Mouse (Mus musculus): Measurements from ENCODE around the gene Ears2.
A peak's percentile ranks its signal among the peaks of the same experiment; 100 is the strongest.

The Ears2 gene

DNA sequence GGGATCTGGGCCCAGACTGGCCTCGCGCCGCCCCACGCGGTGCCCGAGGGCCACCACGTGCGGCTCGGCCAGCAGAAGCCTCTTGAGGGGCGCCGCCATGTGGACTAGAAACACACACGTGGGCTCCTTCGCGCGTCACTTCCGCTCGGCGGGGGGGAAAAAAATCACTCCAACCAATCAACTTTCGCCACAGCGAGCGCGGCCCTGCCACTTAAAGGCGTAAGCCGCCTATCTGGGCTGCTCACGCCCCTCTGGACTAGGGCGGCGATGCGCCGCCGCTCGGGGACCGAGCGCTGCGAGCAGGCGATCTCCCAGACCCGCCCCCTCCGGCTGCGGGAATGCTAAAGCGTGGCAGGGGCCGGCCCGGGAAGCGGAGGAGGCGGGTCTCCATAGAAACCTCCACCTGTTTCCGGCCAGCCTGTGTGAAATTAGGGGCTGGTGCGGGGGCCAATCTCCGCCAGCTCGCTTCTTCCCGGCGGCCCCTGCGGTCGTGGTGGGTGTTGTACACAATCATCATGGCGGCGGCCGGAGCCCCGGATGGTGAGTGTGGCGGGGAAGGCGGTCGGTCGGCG is at the start of gene Ears2, which contains the start of gene Ubfd1:
Gene Ears2, minus strand, starts transcription at position 319 of the 572 bp plus-strand sequence.
Gene Ubfd1, plus strand, starts transcription at position 231 of the 572 bp plus-strand sequence.
- peak; percentile 98 for DNase-seq (ENCODE audit: low spot score)

DNA sequence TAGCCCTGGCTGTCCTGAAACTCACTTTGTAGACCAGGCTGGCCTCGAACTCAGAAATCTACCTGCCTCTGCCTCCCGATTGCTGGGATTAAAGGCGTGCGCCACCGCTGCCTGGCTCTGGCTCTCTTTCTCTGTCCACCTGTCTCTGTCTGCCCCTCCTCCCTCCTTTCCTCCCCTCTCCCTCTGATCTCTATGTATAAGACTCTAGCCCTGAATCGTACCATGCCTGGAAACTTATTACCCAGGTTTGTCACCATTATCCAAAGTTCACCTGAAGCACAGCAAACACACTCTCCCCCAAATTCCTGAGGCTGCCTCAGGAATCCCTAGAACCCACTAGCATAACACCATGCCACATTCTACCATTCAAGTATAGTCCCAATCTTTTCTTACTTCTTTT is 41.1 kb upstream of the Ears2 start:
- DNase-seq (ENCODE audit: low spot score) = no peak

DNA sequence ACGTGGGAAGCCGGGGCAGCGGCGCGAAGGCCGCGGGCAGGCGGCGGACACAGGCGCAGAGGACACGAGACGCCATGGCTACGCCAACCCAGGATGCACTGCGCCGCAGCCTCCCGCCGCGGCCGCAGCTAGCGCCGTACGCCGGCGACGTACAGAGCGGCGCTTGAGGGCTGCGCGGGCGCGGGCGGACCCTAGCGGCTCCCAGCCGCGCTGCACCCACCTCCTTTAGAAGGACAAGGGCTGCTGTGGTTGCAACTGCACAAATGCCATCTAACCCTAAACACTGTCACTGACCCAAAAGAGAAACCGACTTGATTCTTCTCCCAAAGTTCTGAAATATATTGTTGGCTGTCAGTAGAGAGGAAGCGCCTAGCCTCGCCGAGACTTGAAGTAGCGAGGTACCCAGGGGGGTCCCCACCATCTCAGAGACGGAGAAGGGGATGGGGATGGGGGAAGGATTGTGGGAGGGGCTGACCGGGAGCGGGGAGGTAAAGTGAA is 34.7 kb upstream of the Ears2 start, which contains the start of gene Ndufab1:
Gene Ndufab1, minus strand, starts transcription at position 140 of the 498 bp plus-strand sequence.
- peak; percentile 95 for DNase-seq (ENCODE audit: low spot score)

DNA sequence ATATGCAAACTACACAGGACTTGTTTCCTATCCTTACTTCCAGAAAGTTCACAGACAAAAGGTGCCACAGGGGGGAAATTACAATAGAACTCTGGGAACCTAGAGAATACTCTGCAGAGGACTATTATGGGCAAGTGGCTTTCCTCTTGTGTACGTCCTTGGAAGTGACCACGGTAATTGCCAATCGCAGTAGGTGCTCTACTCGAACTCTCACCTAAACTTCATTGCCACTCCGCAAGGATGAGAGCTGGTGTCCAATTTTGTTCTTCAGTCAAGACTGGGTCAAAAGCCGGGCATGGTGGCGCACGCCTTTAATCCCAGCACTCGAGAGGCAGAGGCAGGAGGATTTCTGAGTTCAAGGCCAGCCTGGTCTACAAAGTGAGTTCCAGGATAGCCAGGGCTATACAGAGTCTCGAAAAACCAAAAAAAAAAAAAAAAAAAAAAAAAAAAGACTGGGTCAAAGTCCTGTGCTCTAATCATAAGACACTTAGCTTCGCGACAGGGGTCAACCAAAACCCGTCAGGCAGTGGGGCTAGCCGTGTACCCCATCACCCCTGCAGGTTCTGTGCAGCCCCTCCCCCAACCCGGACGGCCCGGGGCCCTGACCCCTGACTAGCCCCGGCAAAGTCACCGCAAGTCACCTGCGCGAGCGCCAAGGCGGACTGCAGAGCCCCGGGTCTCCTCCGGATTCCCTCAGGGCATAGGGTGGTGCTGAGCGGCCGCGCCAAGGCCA is 34.1 kb upstream of the Ears2 start:
- DNase-seq (ENCODE audit: low spot score) = peak; percentile 43

- DNase-seq (ENCODE audit: low spot score) = peak; percentile 68
Observed at GRCm38 (mm10) chr7:122099222-122099621, 32.2 kb upstream of the Ears2 start.

DNA sequence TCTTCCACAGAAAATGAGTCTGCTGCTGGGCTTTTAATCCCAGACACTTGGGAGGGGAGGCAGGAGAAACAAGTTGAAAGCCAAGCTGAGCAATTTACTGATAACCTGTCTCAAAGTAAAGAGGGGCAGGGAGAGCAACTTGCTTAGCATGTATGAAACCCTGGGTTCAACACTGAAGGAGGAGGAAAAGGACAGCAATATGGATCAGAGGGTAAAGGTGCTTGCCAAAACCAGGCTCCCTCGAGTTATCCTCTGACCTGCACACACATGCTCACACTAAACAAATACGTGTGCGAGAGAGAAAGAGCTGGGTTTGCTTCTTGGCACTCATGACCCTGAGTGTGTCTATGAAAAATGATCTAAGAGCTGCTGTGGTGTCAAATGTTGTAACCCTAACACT is 30.9 kb upstream of the Ears2 start:
- no peak for DNase-seq (ENCODE audit: low spot score)

DNA sequence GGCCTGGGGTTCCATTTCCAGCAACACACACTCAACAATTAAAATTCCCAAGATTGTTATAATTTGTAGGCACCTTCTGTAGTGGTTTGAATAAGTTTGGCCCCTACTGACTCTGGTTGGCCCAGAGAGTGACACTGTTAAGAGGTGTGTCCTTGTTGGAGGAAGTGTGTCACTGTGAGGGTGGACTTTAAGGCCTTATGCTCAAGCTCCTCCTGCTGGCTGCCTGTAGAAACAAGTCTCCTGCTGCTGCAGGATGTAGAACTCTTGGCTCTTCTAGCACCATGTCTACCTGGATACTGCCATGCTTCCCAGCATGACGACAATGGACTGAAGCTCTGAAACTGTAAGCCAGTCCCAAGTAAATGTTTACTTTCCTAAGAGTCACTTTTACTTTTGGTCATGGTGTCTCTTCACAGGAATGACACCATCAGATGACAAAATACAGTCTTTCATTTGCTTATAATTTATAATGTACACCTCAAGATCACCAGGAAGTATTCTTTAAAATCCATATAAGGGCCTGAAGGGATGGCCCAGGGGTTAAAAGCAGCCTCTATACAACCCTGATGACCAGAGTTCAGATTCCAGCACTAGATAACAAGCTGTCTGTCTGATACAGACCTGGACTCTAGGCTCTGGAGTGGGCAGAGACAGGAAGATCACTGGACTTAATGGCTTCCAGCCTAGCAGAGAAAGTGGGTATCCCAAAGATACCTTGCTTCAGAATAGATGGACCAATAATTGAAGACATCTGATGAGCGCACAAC is 27.7 kb upstream of the Ears2 start:
- DNase-seq (ENCODE audit: low spot score) = no peak

DNA sequence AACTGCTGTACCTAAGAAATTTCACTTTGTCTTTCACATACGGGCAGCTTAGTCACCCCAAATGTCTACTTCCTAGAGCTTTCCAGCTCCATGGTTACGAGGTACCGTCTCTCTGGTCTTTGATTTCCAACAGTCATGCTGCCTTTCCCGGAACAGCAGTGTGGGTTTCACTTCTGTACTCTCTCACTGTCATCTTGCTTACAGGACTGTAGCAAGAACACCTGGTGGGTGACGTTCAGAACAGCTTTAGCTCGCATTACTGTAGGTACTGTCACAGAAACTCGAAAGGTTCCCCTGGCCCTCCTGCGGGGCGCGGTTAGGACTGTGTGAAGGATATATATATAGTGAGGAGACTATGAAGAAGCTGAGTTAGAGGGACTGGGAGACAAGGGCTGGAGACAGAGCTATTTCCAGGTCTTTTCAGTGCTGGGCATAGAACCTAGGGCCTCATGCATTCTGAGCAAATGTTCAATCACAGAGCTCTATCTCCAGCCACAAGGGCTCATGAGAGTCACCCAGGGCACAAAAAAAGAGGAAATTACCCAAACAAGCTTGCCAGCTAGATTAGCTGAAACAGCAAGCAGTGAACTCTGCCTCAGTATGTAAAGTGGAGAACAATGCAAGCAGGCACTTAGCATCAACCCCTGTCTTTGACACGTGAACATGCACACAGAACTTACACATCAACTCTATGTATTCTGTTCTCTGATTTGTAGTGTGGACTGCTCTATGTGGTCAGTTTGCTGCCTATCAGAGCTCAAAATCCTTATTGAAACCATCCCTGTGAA is 20.3 kb upstream of the Ears2 start:
- no peak for DNase-seq (ENCODE audit: low spot score)

DNA sequence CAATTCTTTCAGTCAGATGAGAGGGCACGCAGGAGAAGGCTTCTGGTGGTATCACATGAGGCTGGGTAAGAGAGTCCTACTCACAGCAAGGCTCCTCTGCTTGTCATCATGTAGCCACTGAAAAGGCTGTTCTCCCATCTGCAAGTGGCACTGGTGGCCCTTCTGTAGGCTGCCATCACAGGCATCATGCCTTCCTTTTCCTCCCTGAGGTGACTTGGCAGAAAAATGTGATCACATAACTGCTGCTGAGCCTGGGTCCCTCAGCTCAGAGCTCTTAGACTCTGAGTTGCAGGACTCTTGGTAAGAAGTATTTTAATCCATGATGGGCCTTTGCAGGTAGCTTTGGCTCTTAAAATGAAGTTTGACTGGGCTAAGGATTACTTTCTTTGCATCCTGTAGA is 14.0 kb upstream of the Ears2 start:
- DNase-seq (ENCODE audit: low spot score) = no peak

- DNase-seq (ENCODE audit: low spot score) = no peak
Observed at GRCm38 (mm10) chr7:122079798-122080554, 12.9 kb upstream of the Ears2 start.

DNA sequence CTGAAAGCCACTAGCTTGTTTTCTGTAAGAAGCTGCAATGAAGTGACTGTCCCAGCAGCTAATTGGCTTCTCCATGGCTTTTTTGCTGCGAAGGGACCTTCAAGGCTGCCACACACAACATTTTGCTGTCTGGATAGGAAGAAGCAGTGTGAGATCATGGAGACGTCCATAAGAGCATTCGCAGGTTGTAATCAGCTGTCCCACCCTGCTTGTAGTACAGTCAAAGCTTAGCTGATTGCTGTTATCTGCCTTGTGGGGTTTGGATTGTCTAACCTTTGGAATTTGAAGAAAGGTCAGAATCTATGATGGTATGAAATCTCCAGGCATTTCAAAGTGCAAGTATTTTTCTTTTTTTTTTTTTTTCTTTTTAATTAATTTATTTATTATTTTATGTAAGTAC is 7.3 kb upstream of the Ears2 start:
- DNase-seq (ENCODE audit: low spot score) = no peak

DNA sequence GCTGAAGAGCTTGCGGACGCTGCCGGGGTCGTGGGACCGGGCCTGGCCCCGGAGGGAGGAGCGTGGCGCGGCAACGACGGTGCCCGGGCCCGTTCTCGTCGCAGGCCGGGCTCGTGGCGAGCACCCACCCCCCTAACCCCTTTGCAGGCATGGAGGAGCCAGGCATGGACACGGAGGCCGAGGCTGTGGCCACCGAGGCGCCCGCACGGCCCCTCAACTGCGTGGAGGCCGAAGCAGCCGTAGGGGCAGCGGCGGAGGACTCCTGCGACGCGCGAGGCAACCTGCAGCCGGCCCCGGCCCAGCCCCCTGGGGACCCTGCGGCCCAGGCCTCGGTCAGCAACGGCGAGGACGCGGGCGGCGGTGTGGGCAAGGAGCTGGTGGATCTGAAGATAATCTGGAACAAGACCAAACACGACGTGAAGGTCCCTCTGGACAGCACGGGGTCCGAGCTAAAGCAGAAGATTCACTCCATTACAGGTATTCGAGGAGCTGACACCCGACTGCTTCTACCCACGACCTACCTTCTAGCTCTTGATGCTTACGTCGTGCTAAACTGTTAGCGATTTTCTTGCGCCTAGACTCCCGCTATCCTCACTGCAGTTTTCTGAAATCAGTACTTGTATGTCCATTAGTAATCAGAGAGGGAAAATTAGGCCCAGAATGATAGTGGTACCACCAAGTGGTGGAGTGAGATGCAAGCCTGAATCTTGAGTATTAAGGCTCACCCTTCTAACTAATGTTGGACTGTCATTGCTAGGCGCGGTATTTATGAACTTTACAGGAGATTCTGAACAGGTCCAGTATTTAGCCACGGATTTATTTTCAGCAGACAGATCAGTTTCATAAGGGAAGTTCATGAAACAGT is 686 bp upstream of the Ears2 start:
- DNase-seq (ENCODE audit: low spot score) = peak; percentile 51

DNA sequence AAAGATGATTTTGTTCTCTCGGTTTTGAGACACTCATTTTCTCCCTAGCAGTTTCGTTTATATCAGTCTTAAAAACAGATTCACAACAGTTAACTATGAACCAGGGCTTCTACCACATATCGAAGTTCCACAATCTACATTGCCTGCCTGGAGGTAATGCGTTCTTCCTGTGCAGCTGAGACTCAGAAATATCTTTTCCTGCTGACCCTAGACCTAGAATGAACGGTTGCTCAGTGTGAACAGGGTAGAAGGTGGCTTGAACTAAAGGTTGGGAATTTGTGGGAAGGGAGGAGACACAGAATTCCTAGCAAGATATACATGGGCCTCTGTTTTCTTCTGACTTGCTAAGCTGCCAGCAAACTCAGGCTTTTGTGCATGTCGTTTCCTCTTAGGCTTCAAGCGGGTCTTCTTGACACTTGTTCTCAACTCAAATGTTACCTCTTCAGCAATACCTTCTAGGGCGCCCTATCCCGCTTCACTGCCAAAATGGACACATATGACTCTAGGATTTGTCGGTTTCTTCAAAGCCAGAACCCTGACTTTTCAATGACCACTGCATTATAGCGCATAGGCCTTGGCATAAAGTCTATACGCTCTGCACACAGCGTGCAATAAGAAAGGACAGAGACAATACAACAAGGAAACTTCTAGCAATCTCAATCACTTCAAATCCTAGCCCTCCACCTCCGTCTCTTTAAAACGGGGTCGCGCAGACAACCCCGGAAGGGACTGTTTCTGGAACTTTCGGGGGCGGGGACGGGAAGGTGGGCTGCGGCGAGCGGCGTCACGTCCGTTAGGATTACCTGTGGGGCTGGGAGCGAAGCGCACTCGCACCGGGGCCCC is 740 bp downstream of the Ears2 start:
- peak; percentile 43 for DNase-seq (ENCODE audit: low spot score)

DNA sequence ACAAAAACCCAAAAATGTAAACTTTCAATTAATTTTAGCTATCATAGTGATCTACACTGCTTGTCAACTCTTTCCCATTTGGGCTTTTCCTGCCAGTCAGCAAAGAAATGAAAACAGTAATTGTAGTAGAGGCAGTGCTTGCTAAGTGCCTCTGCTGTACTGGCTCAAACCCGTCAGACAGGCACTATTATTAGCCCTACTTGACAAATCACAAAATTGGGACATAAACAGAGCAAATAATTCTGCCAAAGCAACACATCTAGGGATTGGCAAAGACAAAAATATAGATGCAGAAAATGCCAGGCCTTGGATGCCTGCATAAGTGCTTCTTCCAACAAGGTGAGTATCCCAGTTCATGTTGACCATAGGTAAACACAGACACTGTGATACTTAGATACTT is 1.4 kb downstream of the Ears2 start:
- DNase-seq (ENCODE audit: low spot score) = no peak

GRCm38 (mm10) chr7:122056633-122057032 is 10.4 kb downstream of the Ears2 start:
- no peak for DNase-seq (ENCODE audit: low spot score)

GRCm38 (mm10) chr7:122050834-122051233 is 16.2 kb downstream of the Ears2 start:
- DNase-seq (ENCODE audit: low spot score) = no peak

GRCm38 (mm10) chr7:122048191-122048590 is 18.9 kb downstream of the Ears2 start:
- no peak for DNase-seq (ENCODE audit: low spot score)

- no peak for DNase-seq (ENCODE audit: low spot score)
Observed at GRCm38 (mm10) chr7:122046813-122047212, 20.2 kb downstream of the Ears2 start.

- no peak for DNase-seq (ENCODE audit: low spot score)
Observed at GRCm38 (mm10) chr7:122045711-122046110, 21.4 kb downstream of the Ears2 start.

Data from MN1 (cell line).